23 mouse cellular contexts compared by ENCODE assay signal in genomic region chr19:43974221-43974620, GRCm38 (mm10). TPM values are rescaled to one million over a fixed set of nuclear protein-coding genes. Genes with fewer than 3 reads are reported as not detected.
A peak's percentile ranks its signal among the peaks of the same experiment; 100 is the strongest.
DNase-seq lines count a peak whose midpoint lies in the region; ATAC-seq and TF ChIP-seq lines count a peak whose summit lies in the region.
"Had no signal": no experiment of that assay in that cellular context is flagged by ENCODE, and none has a peak within 500 bp of the region (broad histone marks: within the 10 kb centered on the region; RNA-seq: fewer than 3 reads in every experiment).

No protein-coding gene starts in this region.

- H3K79me2 ChIP-seq in CH12.LX (replicated peaks; ENCODE audit: control insufficient read depth, extremely low read depth, insufficient read depth, poor library complexity, severe bottlenecking): no peaks in the 10 kb centered on the region
- H3K79me2 ChIP-seq in MEL (ENCODE audit: control insufficient read depth, insufficient read depth, low read length, poor library complexity): no peaks in the 10 kb centered on the region

- H3K36me3 ChIP-seq in CH12.LX (replicated peaks in 1 of 2; ENCODE audit: control insufficient read depth in 1 of 2, insufficient read depth in 1 of 2, low read length in 1 of 2): no peaks in the 10 kb centered on the region
- H3K36me3 ChIP-seq in MEL (ENCODE audit: control insufficient read depth in 1 of 2, insufficient read depth in 2 of 2, low read length in 2 of 2): peaks cover 0 to 9% of the 10 kb centered on the region in 2 experiments; a peak in 2 of 4 replicates
- H3K36me3 ChIP-seq: embryonic facial prominence, embryonic 10.5 days; embryonic facial prominence, embryonic 12.5 days; forebrain, embryonic 15.5 days; G1E had no signal

- dilution Hi-C loops in CH12.LX (cut with MboI; ENCODE audit: extremely low pct_ligation_motif_present, extremely low pct_unique_long_range_greater_than_20kb, low sequenced_read_pairs): no loop called here

- H3K4me1 ChIP-seq in CH12.LX (ENCODE audit: control insufficient read depth in 1 of 2, insufficient read depth in 2 of 2) (peaks cover 2 to 12% of the 10 kb centered on the region in 2 experiments; a peak in 3 of 4 replicates), MEL (ENCODE audit: control insufficient read depth in 1 of 2, insufficient read depth in 2 of 2, low read length in 2 of 2) (peaks cover 5 to 11% of the 10 kb centered on the region in 2 experiments; a peak in 3 of 4 replicates)
- H3K4me1 ChIP-seq: embryonic facial prominence, embryonic 12.5 days; forebrain, embryonic 13.5 days; forebrain, embryonic 15.5 days had no signal

- H3K4me2 ChIP-seq in CH12.LX (ENCODE audit: insufficient read depth, low read depth, poor library complexity, severe bottlenecking): no peak overlapping the region
- H3K4me2 ChIP-seq: embryonic facial prominence, embryonic 12.5 days; forebrain, embryonic 13.5 days; forebrain, embryonic 15.5 days had no signal

- TF ChIP-seq RAD21 in CH12.LX (IDR thresholded peaks at IDR 0.05; ENCODE audit: low read depth, low read length): no peak
- TF ChIP-seq RAD21 in MEL (IDR thresholded peaks at IDR 0.05; ENCODE audit: low read depth, low read length): no peak

- no peaks in the 10 kb centered on the region for H3K27me3 ChIP-seq in CH12.LX (replicated peaks)
- H3K27me3 ChIP-seq in MEL (ENCODE audit: control insufficient read depth in 1 of 2, insufficient read depth in 2 of 2, low read length in 2 of 2): no peaks in the 10 kb centered on the region
- H3K27me3 ChIP-seq: embryonic facial prominence, embryonic 12.5 days; forebrain, embryonic 13.5 days; forebrain, embryonic 15.5 days had no signal

- H3K9me3 ChIP-seq in CH12.LX (replicated peaks; ENCODE audit: low read length) (no peaks in the 10 kb centered on the region), MEL (replicated peaks; ENCODE audit: insufficient read depth, low read length) (no peaks in the 10 kb centered on the region)
- H3K9me3 ChIP-seq: embryonic facial prominence, embryonic 10.5 days; embryonic facial prominence, embryonic 12.5 days; forebrain, embryonic 13.5 days; forebrain, embryonic 15.5 days; G1E had no signal

- TF ChIP-seq CTCF in CH12.LX (conservative IDR thresholded peaks at IDR 0.05 in 1 of 2, IDR thresholded peaks at IDR 0.05 in 1 of 2; ENCODE audit: low read depth in 2 of 2, low read length in 2 of 2): no peak
- no peak for TF ChIP-seq CTCF in MEL (IDR thresholded peaks at IDR 0.05 in 2 of 3, conservative IDR thresholded peaks at IDR 0.05 in 1 of 3; ENCODE audit: control insufficient read depth in 1 of 3, insufficient read depth in 1 of 3, low read depth in 2 of 3, low read length in 3 of 3, poor library complexity in 1 of 3, severe bottlenecking in 1 of 3)

- peak; percentile 37; the same call in 1 of the 2 replicates for ATAC-seq in granulocyte monocyte progenitor cell, adult 5-6 weeks (replicated peaks; ENCODE audit: poor library complexity, severe bottlenecking)
- ATAC-seq in activated CD4-positive, CD25-positive, alpha-beta regulatory T cell, adult 4 months: no peak
- ATAC-seq: forebrain, embryonic 13.5 days; forebrain, embryonic 15.5 days; forebrain, postnatal 0 days had no signal

- peak; percentile 21 for DNase-seq in CH12.LX (ENCODE audit: extremely low read depth)
- peak; percentile 71 for DNase-seq in MEL (ENCODE audit: low read depth, low spot score)
- no peak for DNase-seq in adrenal gland, postnatal 4 days (ENCODE audit: low spot score in 2 of 2)
- DNase-seq: adrenal gland, adult 8-10 months; adrenal gland, postnatal 14 days; adrenal gland, postnatal 36 days; cerebellum, adult 11-12 months; cerebellum, adult 2 months; cerebellum, adult 9-10 months; cerebellum, postnatal 10 days; cerebellum, postnatal 25 days; forebrain, postnatal 0 days had no signal

- no peak overlapping the region for H3K4me3 ChIP-seq in CH12.LX (replicated peaks in 1 of 3; ENCODE audit: low read depth in 2 of 3, low read length in 2 of 3, poor library complexity in 1 of 3)
- H3K4me3 ChIP-seq in MEL (ENCODE audit: control insufficient read depth in 1 of 2, insufficient read depth in 1 of 2, low read depth in 2 of 2, low read length in 2 of 2): peak overlapping the region; percentile 21 to 39
- H3K4me3 ChIP-seq: embryonic facial prominence, embryonic 10.5 days; embryonic facial prominence, embryonic 12.5 days; forebrain, embryonic 13.5 days; forebrain, embryonic 15.5 days had no signal

- no peak overlapping the region for H3K27ac ChIP-seq in CH12.LX (ENCODE audit: insufficient read depth, low read depth)
- H3K27ac ChIP-seq in MEL (ENCODE audit: control insufficient read depth, low read depth, low read length): peak overlapping the region; percentile 29; the same call in 1 of the 2 replicates
- H3K27ac ChIP-seq: embryonic facial prominence, embryonic 10.5 days; embryonic facial prominence, embryonic 12.5 days; forebrain, embryonic 13.5 days; forebrain, embryonic 15.5 days had no signal

- TF ChIP-seq EP300 in CH12.LX (IDR thresholded peaks at IDR 0.05; ENCODE audit: low read length): no peak
- no peak for TF ChIP-seq EP300 in MEL (IDR thresholded peaks at IDR 0.05; ENCODE audit: low read depth in 1 of 2, low read length in 2 of 2)

- TF ChIP-seq POLR2A in CH12.LX (IDR thresholded peaks at IDR 0.05; ENCODE audit: low read depth, low read length) (no peak), MEL (IDR thresholded peaks at IDR 0.05; ENCODE audit: control insufficient read depth in 1 of 2, insufficient read depth in 1 of 2, low read depth in 1 of 2, low read length in 2 of 2, poor library complexity in 1 of 2) (0 out of 4 replicates have a peak, but pooled peaks of 1 of the 2 experiments have one; percentile 36)

- H3K9ac ChIP-seq in CH12.LX (ENCODE audit: insufficient read depth, low read depth): no peak overlapping the region
- H3K9ac ChIP-seq in MEL (ENCODE audit: control insufficient read depth, low read depth, low read length, poor library complexity, severe bottlenecking): peak overlapping the region; percentile 31
- H3K9ac ChIP-seq: embryonic facial prominence, embryonic 12.5 days; forebrain, embryonic 13.5 days; forebrain, embryonic 15.5 days; forebrain, postnatal 0 days had no signal

- in situ Hi-C loops in CH12.LX (cut with MboI; ENCODE audit: low pct_ligation_motif_present, low pct_unique_long_range_greater_than_20kb, low sequenced_read_pairs): no loop called here

TF ChIP-seq in CH12.LX, 34 proteins besides CTCF, POLR2A, EP300 and RAD21:
- TF ChIP-seq TBP (conservative IDR thresholded peaks at IDR 0.05; ENCODE audit: low read depth, low read length) (no peak), ZC3H11A (IDR thresholded peaks at IDR 0.05; ENCODE audit: low read depth, low read length) (no peak), ZMIZ1 (IDR thresholded peaks at IDR 0.05; ENCODE audit: low read depth, low read length) (no peak), MYC (IDR thresholded peaks at IDR 0.05; ENCODE audit: low read depth, low read length) (no peak), ELF1 (IDR thresholded peaks at IDR 0.05; ENCODE audit: low read depth, low read length) (0 out of 2 replicates have a peak, but pooled peaks have one; percentile 10), MAZ (IDR thresholded peaks at IDR 0.05; ENCODE audit: low read depth, low read length) (no peak)
TF ChIP-seq in CH12.LX: peak in this region for 1.

TF ChIP-seq in MEL, 35 proteins besides CTCF, POLR2A, EP300 and RAD21 (continues in another document):
- no peak for TF ChIP-seq CHD2 (IDR thresholded peaks at IDR 0.05; ENCODE audit: low read length)
- no peak for TF ChIP-seq POLR2AphosphoS2 (IDR thresholded peaks at IDR 0.05; ENCODE audit: low read length)
- no peak for TF ChIP-seq ZMIZ1 (IDR thresholded peaks at IDR 0.05; ENCODE audit: low read depth, low read length)
- no peak for TF ChIP-seq BHLHE40 (IDR thresholded peaks at IDR 0.05; ENCODE audit: borderline replicate concordance, low read depth, low read length)
- TF ChIP-seq NRF1 (IDR thresholded peaks at IDR 0.05; ENCODE audit: insufficient read depth, low read depth, low read length, poor library complexity, severe bottlenecking): no peak
- no peak for TF ChIP-seq GATA1 (IDR thresholded peaks at IDR 0.05; ENCODE audit: low read depth, low read length)

RNA-seq across cellular contexts. Expression of gene Cpn1, which starts 12.1 kb away (rescaled TPM):
- total RNA-seq in CH12.LX (2012; rRNA removed) (0.13 and 0.17 TPM in 2 replicates), CH12.LX (2014; rRNA removed) (0.34 and 0.45 TPM in 2 replicates), MEL (2012; rRNA removed) (0.27 and 0.39 TPM in 2 replicates)
- polyA plus RNA-seq in CH12.LX (2012; ENCODE audit: insufficient read length, low read depth) (0.83 and 1.0 TPM in 2 replicates), MEL (2012; ENCODE audit: insufficient read depth in 1 of 2, insufficient read length in 2 of 2, low read depth in 1 of 2, low replicate concordance in 2 of 2, missing spikeins in 1 of 2) (under 1 TPM in 1 of 2 experiments, not detected in 1; 0.33 TPM)
- total RNA-seq in granulocyte monocyte progenitor cell, adult 5-6 weeks (2014; fragmentation: Nextera tagmentation): 0.28 TPM in 1 of 2 replicates, not detected in the other
- total RNA-seq in granulocyte monocyte progenitor cell, adult 5-6 weeks (2017): 0.47 TPM in 1 of 2 replicates, not detected in the other
- 10 to 100 TPM; 15.0 to 17.9 TPM for total RNA-seq in adrenal gland, postnatal 4 days (2021)
- polyA plus RNA-seq in activated CD4-positive, CD25-positive, alpha-beta regulatory T cell, adult 4 months (2017; shearing (Covaris generic)): under 1 TPM in 1 of 2 experiments, not detected in 1; 0.15 TPM
- total RNA-seq: adrenal gland, adult 18-20 months; G1E had no signal
- polyA plus RNA-seq: embryonic facial prominence, embryonic 12.5 days; G1E had no signal

RNA-seq across cellular contexts. Expression of gene Dnmbp, which starts 34.2 kb away (rescaled TPM):
- total RNA-seq in CH12.LX (2012; rRNA removed): 2.3 and 2.6 TPM in 2 replicates
- 1.8 and 1.9 TPM in 2 replicates for total RNA-seq in CH12.LX (2014; rRNA removed)
- 4.7 and 5.4 TPM in 2 replicates for polyA plus RNA-seq in CH12.LX (2012; ENCODE audit: insufficient read length, low read depth)
- total RNA-seq in MEL (2012; rRNA removed): 5.4 and 6.2 TPM in 2 replicates
- 1 to 10 TPM in 1 of 2 experiments, not detected in 1; 9.4 TPM for polyA plus RNA-seq in MEL (2012; ENCODE audit: insufficient read depth in 1 of 2, insufficient read length in 2 of 2, low read depth in 1 of 2, low replicate concordance in 2 of 2, missing spikeins in 1 of 2)
- 10.5 and 11.9 TPM in 2 replicates for total RNA-seq in granulocyte monocyte progenitor cell, adult 5-6 weeks (2014; fragmentation: Nextera tagmentation)
- 7.4 and 8.3 TPM in 2 replicates for total RNA-seq in granulocyte monocyte progenitor cell, adult 5-6 weeks (2017)
- 10 to 100 TPM; 22.6 to 23.1 TPM for total RNA-seq in adrenal gland, postnatal 4 days (2021)
- polyA plus RNA-seq in activated CD4-positive, CD25-positive, alpha-beta regulatory T cell, adult 4 months (2017; shearing (Covaris generic)): 1 to 10 TPM; 3.5 to 7.0 TPM

RNA-seq across cellular contexts. Expression of gene Cyp2c23, which starts 54.8 kb away (rescaled TPM):
- total RNA-seq in CH12.LX (2012; rRNA removed): not detected in 2 replicates
- total RNA-seq in CH12.LX (2014; rRNA removed): 0.13 TPM in 1 of 2 replicates, not detected in the other
- 0.11 and 0.12 TPM in 2 replicates for polyA plus RNA-seq in CH12.LX (2012; ENCODE audit: insufficient read length, low read depth)
- not detected in 2 replicates for total RNA-seq in MEL (2012; rRNA removed)
- not detected for polyA plus RNA-seq in MEL (2012; ENCODE audit: insufficient read depth in 1 of 2, insufficient read length in 2 of 2, low read depth in 1 of 2, low replicate concordance in 2 of 2, missing spikeins in 1 of 2)
- total RNA-seq in granulocyte monocyte progenitor cell, adult 5-6 weeks (2014; fragmentation: Nextera tagmentation): not detected in 2 replicates
- not detected in 2 replicates for total RNA-seq in granulocyte monocyte progenitor cell, adult 5-6 weeks (2017)
- 10 to 100 TPM in 1 of 2 experiments, under 1 TPM in 1; 0.90 to 16.8 TPM for total RNA-seq in adrenal gland, postnatal 4 days (2021)
- not detected for polyA plus RNA-seq in activated CD4-positive, CD25-positive, alpha-beta regulatory T cell, adult 4 months (2017; shearing (Covaris generic))
- total RNA-seq: forebrain, postnatal 0 days had no signal
- polyA plus RNA-seq: C2C12; cerebellum, adult 2 months; embryonic facial prominence, embryonic 10.5 days; embryonic facial prominence, embryonic 12.5 days; embryonic facial prominence, embryonic 14.5 days; forebrain, embryonic 11.5 days; forebrain, embryonic 13.5 days; forebrain, embryonic 15.5 days; forebrain, postnatal 0 days; G1E had no signal

Comparison
In these comparisons a context has a peak if more than half of its experiments do, and no peak if none do; other contexts are left out.
1. DNase-seq: peak in CH12.LX (single experiment) and MEL (single experiment); none in adrenal gland, postnatal 4 days (0 of 2).
2. H3K4me3 ChIP-seq: peak in MEL (2 of 2); none in CH12.LX (0 of 3).
3. RNA of gene Cpn1, which starts 12.1 kb away (total RNA-seq): 15.0 to 17.9 TPM in adrenal gland, postnatal 4 days; 0.13 to 0.45 TPM in CH12.LX, 0.27 to 0.39 TPM in MEL and 0.28 to 0.47 TPM in granulocyte monocyte progenitor cell, adult 5-6 weeks; every median in the first group is over 10 times any median in the second.
4. Of the 35 proteins assayed by ChIP-seq in both MEL and CH12.LX: peak only in MEL: none; only in CH12.LX: ELF1; in both: none; in neither: 33; mixed calls (peak in some experiments, not most) for 1.